Mouse (Mus musculus): ENCODE data around the gene P2ry14.

DNA sequence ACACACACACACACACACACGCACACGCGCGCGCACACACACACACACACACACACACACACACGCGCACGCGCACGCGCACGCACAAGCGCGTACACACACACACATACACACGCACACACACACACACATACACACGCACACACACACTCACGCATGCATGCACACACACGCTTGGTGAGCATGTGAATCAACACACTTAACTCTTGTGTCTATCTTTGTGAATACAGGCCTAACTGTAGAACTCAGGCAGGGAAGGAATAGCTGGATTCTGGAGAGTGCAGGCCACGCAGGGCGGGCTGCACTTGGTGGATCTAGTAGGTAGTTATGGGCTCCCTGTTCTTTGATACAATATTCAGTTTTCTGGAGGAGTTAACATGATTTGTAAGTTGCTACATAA, 24.7 kb downstream of the P2ry14 start:
- TF ChIP-seq CTCF (IDR thresholded peaks at IDR 0.05 in 2 of 3, conservative IDR thresholded peaks at IDR 0.05 in 1 of 3; ENCODE audit: control insufficient read depth in 1 of 3, insufficient read depth in 1 of 3, low read depth in 2 of 3, low read length in 3 of 3, poor library complexity in 1 of 3, severe bottlenecking in 1 of 3): no peak
- TF ChIP-seq EP300 (IDR thresholded peaks at IDR 0.05; ENCODE audit: low read depth in 1 of 2, low read length in 2 of 2): no peak
- no peak for TF ChIP-seq POLR2A (IDR thresholded peaks at IDR 0.05; ENCODE audit: control insufficient read depth in 1 of 2, insufficient read depth in 1 of 2, low read depth in 1 of 2, low read length in 2 of 2, poor library complexity in 1 of 2)
- TF ChIP-seq POLR2AphosphoS5 (IDR thresholded peaks at IDR 0.05; ENCODE audit: borderline replicate concordance, low read depth, low read length): no peak
- no peak for TF ChIP-seq SIN3A (IDR thresholded peaks at IDR 0.05; ENCODE audit: low read length)
